Mouse (Mus musculus) liver, embryonic 12.5 days (tissue): Measurements from ENCODE around the gene Cpne7. TPM values are rescaled to one million over a fixed set of nuclear protein-coding genes. Genes with fewer than 3 reads are reported as not detected.
A peak's percentile ranks its signal among the peaks of the same experiment; 100 is the strongest.

Experiments used
- ATAC-seq: fragments of 200-750 bp; cut with Nextera tagmentation; 2 replicates; pipeline ENCODE4 v1.8.0; 2017; ENCODE audit warnings: moderate number of reproducible peaks, mild to moderate bottlenecking, moderate library complexity
- H3K27ac ChIP-seq: fragments of 300-500 bp; sonication (generic); 2 replicates; pipeline ENCODE4 v1.5.1; 2016; ENCODE audit warnings: mild to moderate bottlenecking
- H3K27me3 ChIP-seq: fragments of 300-500 bp; sonication (generic); replicated peaks from 2 replicates; pipeline ENCODE4 v1.6.1; 2016; ENCODE audit warnings: mild to moderate bottlenecking, moderate library complexity
- H3K36me3 ChIP-seq: fragments of 300-500 bp; sonication (generic); 2 replicates; pipeline ENCODE4 v1.6.1; 2016; ENCODE audit warnings: mild to moderate bottlenecking, moderate library complexity
- H3K4me1 ChIP-seq: fragments of 300-500 bp; sonication (generic); 2 replicates; pipeline ENCODE4 v1.6.1; 2016
- H3K4me2 ChIP-seq: fragments of 300-500 bp; sonication (generic); 2 replicates; pipeline ENCODE4 v1.6.1; 2016; ENCODE audit warnings: mild to moderate bottlenecking, moderate library complexity
- H3K4me3 ChIP-seq: fragments of 300-500 bp; sonication (generic); 2 replicates; pipeline ENCODE4 v1.5.1; 2016; ENCODE audit warnings: mild to moderate bottlenecking, moderate library complexity
- H3K9ac ChIP-seq: fragments of 300-500 bp; sonication (generic); 2 replicates; pipeline ENCODE4 v1.6.1; 2016; ENCODE audit warnings: mild to moderate bottlenecking, moderate library complexity
- H3K9me3 ChIP-seq: fragments of 300-500 bp; sonication (generic); replicated peaks from 2 replicates; pipeline ENCODE4 v1.6.1; 2016; ENCODE audit warnings: mild to moderate bottlenecking, moderate library complexity
- WGBS: fragments of 180-500 bp; shearing (Covaris S2); methylation state at CpG from one replicate; pipeline ENCODE4 v1.1.7; 2016; ENCODE audit not compliant: insufficient replicate concordance; 5-methylcytosine and 5-hydroxymethylcytosine counted together
- polyA plus RNA-seq: library from polyadenylated mRNA; unstranded; fragments of >200 nt; fragmentation: Nextera tagmentation; extraction: Ambion mirVana; gene quantifications from 2 replicates; pipeline ENCODE4 v1.2.1, GENCODE M21; 2016

Cpne7 gene
- 2.8 and 2.9 TPM in 2 replicates for polyA plus RNA-seq

GRCm38 (mm10) chr8:123117127-123117731 lies at the start of gene Cpne7:
Gene Cpne7 (plus strand): TSS chr8:123117374.
- Histone ChIP-seq H3K4me1 (peaks cover 55% of the 10 kb centered on the region), H3K27me3 (peaks cover 50% of the 10 kb centered on the region), H3K4me3 (peak within 1 kb of the TSS; percentile 64), H3K36me3 (no peaks in the 10 kb centered on the region), H3K4me2 (peak within 1 kb of the TSS; percentile 98), H3K9ac (peak within 1 kb of the TSS; percentile 60), H3K9me3 (no peaks in the 10 kb centered on the region), H3K27ac (no peak within 1 kb of the TSS)
- ATAC-seq, result peak; percentile 77
- 1% methylated on average over 51 of the region's 51 CpGs for WGBS

GRCm38 (mm10) chr8:123071176-123071575 lies 46.0 kb upstream of the Cpne7 start:
- Histone ChIP-seq H3K4me2 (no peak overlapping the region), H3K4me3 (no peak overlapping the region), H3K9ac (no peak overlapping the region), H3K4me1 (peaks cover 23% of the 10 kb centered on the region), H3K9me3 (no peaks in the 10 kb centered on the region), H3K27me3 (no peaks in the 10 kb centered on the region), H3K27ac (no peak overlapping the region), H3K36me3 (peaks cover 77% of the 10 kb centered on the region)
- ATAC-seq, result no peak
- 73% methylated on average over 4 of the region's 4 CpGs for WGBS

DNA sequence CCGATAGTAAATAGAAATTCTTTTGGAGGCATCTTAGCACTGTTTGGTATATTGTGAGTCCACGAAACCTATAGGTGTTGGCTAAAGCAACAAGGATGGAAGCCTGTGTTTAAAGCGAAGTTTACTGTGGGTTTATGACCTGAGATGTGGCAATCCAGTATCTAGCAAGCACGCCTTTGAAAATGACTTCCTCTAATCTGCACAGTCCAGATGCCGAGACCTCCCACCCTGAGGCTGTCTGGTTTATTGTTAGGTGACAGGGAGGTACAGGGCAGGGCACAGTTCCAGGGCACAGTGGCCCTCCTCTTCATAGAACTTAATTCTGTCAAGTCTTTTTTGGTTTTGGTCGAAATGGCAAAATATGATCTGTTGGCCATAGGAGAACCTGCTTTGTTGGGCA lies 40.0 kb upstream of the Cpne7 start:
- ATAC-seq, result peak; percentile 85
- Histone ChIP-seq H3K4me2 (0 out of 2 replicates have a peak overlapping the region, but pooled peaks have one; percentile 17), H3K9me3 (no peaks in the 10 kb centered on the region), H3K4me3 (no peak overlapping the region), H3K9ac (0 out of 2 replicates have a peak overlapping the region, but pooled peaks have one; percentile 8), H3K27me3 (no peaks in the 10 kb centered on the region), H3K4me1 (peaks cover 26% of the 10 kb centered on the region), H3K27ac (no peak overlapping the region; the same call in 1 of the 2 replicates), H3K36me3 (peaks cover 97% of the 10 kb centered on the region)
- WGBS, result 56% methylated on average over 6 of the region's 6 CpGs

GRCm38 (mm10) chr8:123082993-123083392 lies 34.2 kb upstream of the Cpne7 start:
- H3K27me3 ChIP-seq, result no peaks in the 10 kb centered on the region

DNA sequence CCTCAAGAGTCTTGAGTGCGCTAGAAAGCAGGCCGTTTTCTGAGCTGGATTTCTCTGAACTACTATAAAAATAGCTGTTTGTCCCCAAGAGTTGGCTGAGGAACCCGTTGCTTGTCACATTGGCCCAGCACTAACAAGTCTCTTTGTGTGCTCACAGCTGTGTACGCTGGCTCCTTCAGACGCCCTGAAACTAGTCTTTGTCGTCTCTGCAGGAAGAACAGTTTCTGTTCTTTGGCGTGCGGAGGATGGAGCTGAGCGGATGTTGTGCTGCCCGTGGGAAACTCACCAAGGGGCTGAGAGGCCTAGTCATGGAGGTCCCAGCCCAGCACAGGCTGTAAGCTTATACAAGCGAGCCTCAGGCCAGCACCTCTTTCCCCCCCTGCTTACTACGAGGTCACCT lies 33.6 kb upstream of the Cpne7 start:
- Histone ChIP-seq H3K9ac (no peak overlapping the region), H3K9me3 (no peaks in the 10 kb centered on the region), H3K4me3 (no peak overlapping the region), H3K36me3 (peaks cover 98% of the 10 kb centered on the region), H3K27me3 (no peaks in the 10 kb centered on the region), H3K27ac (no peak overlapping the region), H3K4me1 (no peaks in the 10 kb centered on the region), H3K4me2 (no peak overlapping the region)
- ATAC-seq, result no peak
- 87% methylated on average over 12 of the region's 12 CpGs for WGBS

More at GRCm38 (mm10) chr8:123082993-123083392, 34.2 kb upstream of the Cpne7 start:
- no peak overlapping the region for H3K9ac ChIP-seq
- no peak for ATAC-seq
- peaks cover 97% of the 10 kb centered on the region for H3K36me3 ChIP-seq
- no peak overlapping the region for H3K4me2 ChIP-seq
- 81% methylated on average over 6 of the region's 6 CpGs for WGBS
- H3K4me3 ChIP-seq, result no peak overlapping the region
- H3K27ac ChIP-seq, result no peak overlapping the region
- no peaks in the 10 kb centered on the region for H3K9me3 ChIP-seq
- H3K4me1 ChIP-seq, result peaks cover under 1% of the 10 kb centered on the region; the same call in 1 of the 2 replicates

DNA sequence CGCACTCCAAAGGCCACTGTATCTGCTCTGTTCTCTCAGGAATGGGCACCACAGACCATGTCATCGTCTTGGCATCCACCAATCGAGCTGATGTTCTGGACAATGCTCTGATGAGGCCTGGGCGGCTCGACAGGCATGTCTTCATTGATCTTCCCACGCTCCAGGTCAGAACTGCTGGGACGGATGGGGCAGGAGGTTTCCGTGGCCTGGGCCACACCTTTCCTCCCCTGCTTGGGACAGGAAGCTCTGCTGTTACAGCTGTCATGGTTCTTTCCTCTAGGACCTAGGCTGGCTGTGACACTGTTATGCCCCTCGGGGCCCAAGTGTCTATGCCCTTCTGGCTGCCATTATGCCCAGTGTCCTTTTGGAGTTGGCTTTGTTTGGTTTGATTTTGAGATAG lies 29.9 kb upstream of the Cpne7 start:
- WGBS, result 74% methylated on average over 9 of the region's 9 CpGs
- Histone ChIP-seq H3K4me3 (no peak overlapping the region), H3K27me3 (no peaks in the 10 kb centered on the region), H3K4me2 (no peak overlapping the region), H3K4me1 (no peaks in the 10 kb centered on the region), H3K9me3 (no peaks in the 10 kb centered on the region), H3K36me3 (peaks cover 99% of the 10 kb centered on the region), H3K27ac (no peak overlapping the region), H3K9ac (no peak overlapping the region)
- ATAC-seq, result no peak

- ATAC-seq, result no peak
- peaks cover 47% of the 10 kb centered on the region for H3K36me3 ChIP-seq
- WGBS, result 87% methylated on average over 11 of the region's 11 CpGs
Observed at GRCm38 (mm10) chr8:123097216-123097615, 20.0 kb upstream of the Cpne7 start.

GRCm38 (mm10) chr8:123097786-123098584 lies 19.2 kb upstream of the Cpne7 start:
- H3K27me3 ChIP-seq, result no peaks in the 10 kb centered on the region
- WGBS, result 78% methylated on average over 12 of the region's 12 CpGs
- H3K9me3 ChIP-seq, result no peaks in the 10 kb centered on the region
- H3K27ac ChIP-seq, result no peak overlapping the region
- peaks cover 4% of the 10 kb centered on the region for H3K4me1 ChIP-seq
- ATAC-seq, result no peak
- no peak overlapping the region for H3K4me2 ChIP-seq
- H3K9ac ChIP-seq, result no peak overlapping the region
- H3K36me3 ChIP-seq, result peaks cover 49% of the 10 kb centered on the region
- no peak overlapping the region for H3K4me3 ChIP-seq

More at GRCm38 (mm10) chr8:123097216-123097615, 20.0 kb upstream of the Cpne7 start:
- H3K4me2 ChIP-seq, result no peak overlapping the region
- H3K4me1 ChIP-seq, result peaks cover 4% of the 10 kb centered on the region
- H3K9ac ChIP-seq, result no peak overlapping the region
- no peaks in the 10 kb centered on the region for H3K27me3 ChIP-seq
- H3K27ac ChIP-seq, result no peak overlapping the region
- no peaks in the 10 kb centered on the region for H3K9me3 ChIP-seq
- no peak overlapping the region for H3K4me3 ChIP-seq

GRCm38 (mm10) chr8:123100288-123100687 lies 16.9 kb upstream of the Cpne7 start:
- Histone ChIP-seq H3K4me2 (0 out of 2 replicates have a peak overlapping the region, but pooled peaks have one; percentile 0), H3K9me3 (no peaks in the 10 kb centered on the region), H3K9ac (no peak overlapping the region), H3K27me3 (no peaks in the 10 kb centered on the region), H3K27ac (peak overlapping the region; percentile 12), H3K4me3 (no peak overlapping the region), H3K36me3 (peaks cover 49% of the 10 kb centered on the region), H3K4me1 (peaks cover 22% of the 10 kb centered on the region)
- WGBS, result 56% methylated on average over 8 of the region's 8 CpGs
- no peak for ATAC-seq

DNA sequence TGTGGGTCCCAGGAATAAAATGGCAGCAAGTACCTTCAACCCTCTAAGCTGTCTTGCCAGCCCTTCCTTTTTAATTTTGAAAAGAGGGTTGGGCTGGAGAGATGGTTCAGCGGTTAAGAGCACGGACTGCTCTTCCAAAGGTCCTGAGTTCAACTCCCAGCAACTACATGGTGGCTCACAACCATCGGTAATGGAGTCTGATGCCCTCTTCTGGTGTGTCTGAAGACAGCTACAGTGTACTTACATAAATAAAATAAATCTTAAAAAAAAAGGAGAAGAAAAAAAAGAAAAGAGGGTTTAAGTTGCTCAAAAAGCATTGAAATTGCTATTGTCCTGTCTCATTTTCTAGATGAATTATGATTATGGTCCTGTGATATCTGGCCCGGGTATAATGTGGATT lies 15.9 kb upstream of the Cpne7 start:
- WGBS, result 67% methylated on average over 4 of the region's 4 CpGs
- H3K27ac ChIP-seq, result peak overlapping the region; percentile 88; the same call in 1 of the 2 replicates

GRCm38 (mm10) chr8:123101735-123102685 lies 15.2 kb upstream of the Cpne7 start, which contains the start of gene Rpl13:
Gene Rpl13 (plus strand): TSS chr8:123102350.
- H3K9me3 ChIP-seq, result no peaks in the 10 kb centered on the region
- ATAC-seq, result peak; percentile 91
- H3K36me3 ChIP-seq, result peaks cover 47% of the 10 kb centered on the region
- no peaks in the 10 kb centered on the region for H3K27me3 ChIP-seq
- H3K9ac ChIP-seq, result peak within 1 kb of the TSS; percentile 95
- H3K4me1 ChIP-seq, result peaks cover 22% of the 10 kb centered on the region
- 1% methylated on average over 55 of the region's 56 CpGs for WGBS
- peak within 1 kb of the TSS; percentile 91 for H3K4me2 ChIP-seq
- H3K4me3 ChIP-seq, result peak within 1 kb of the TSS; percentile 76
- peak within 1 kb of the TSS; percentile 88 for H3K27ac ChIP-seq

More for the DNA sequence above, 15.9 kb upstream of the Cpne7 start:
- peak overlapping the region; percentile 91 for H3K4me2 ChIP-seq
- peaks cover 50% of the 10 kb centered on the region for H3K36me3 ChIP-seq
- H3K27me3 ChIP-seq, result no peaks in the 10 kb centered on the region
- ATAC-seq, result no peak
- H3K4me1 ChIP-seq, result peaks cover 22% of the 10 kb centered on the region
- no peaks in the 10 kb centered on the region for H3K9me3 ChIP-seq
- H3K9ac ChIP-seq, result peak overlapping the region; percentile 69
- peak overlapping the region; percentile 76; the same call in 1 of the 2 replicates for H3K4me3 ChIP-seq
